Mouse (Mus musculus) MEL (cell line): ENCODE results near the gene Bach2. TPM values are rescaled to one million over a fixed set of nuclear protein-coding genes. Genes with fewer than 3 reads are reported as not detected.

ENCODE experiments used
- DNase-seq: peaks from one replicate; pipeline ENCODE4 v3.0.0; 2011; ENCODE audit warnings: low read depth, low spot score
- H3K27ac ChIP-seq: 2 replicates; pipeline ENCODE4 v1.5.1; 2012; ENCODE audit warnings: low read depth, mild to moderate bottlenecking, control low read depth, low read length, moderate library complexity; ENCODE audit not compliant: control insufficient read depth
- H3K27me3 ChIP-seq, 2 experiments: fragments of 150-350 bp in 1 of 2; sonication (generic) in 1 of 2; 2 replicates each; pipeline ENCODE4 v1.6.1; 2012; ENCODE audit warnings: low read length in 2 of 2, mild to moderate bottlenecking in 2 of 2, improper control_type of control experiment in 1 of 2, moderate library complexity in 1 of 2; ENCODE audit not compliant: insufficient read depth in 2 of 2, control insufficient read depth in 1 of 2
- H3K36me3 ChIP-seq, 2 experiments: 2 replicates each; pipeline ENCODE4 v1.6.1; 2012 to 2014; ENCODE audit warnings: low read length in 2 of 2, improper control_type of control experiment in 1 of 2, inconsistent platforms in 1 of 2, mild to moderate bottlenecking in 1 of 2; ENCODE audit not compliant: insufficient read depth in 2 of 2, control insufficient read depth in 1 of 2
- H3K4me1 ChIP-seq, 2 experiments: fragments of 150-350 bp in 1 of 2; sonication (generic) in 1 of 2; 2 replicates each; pipeline ENCODE4 v1.6.1; 2012; ENCODE audit warnings: low read length in 2 of 2, improper control_type of control experiment in 1 of 2, mild to moderate bottlenecking in 1 of 2; ENCODE audit not compliant: insufficient read depth in 2 of 2, control insufficient read depth in 1 of 2
- H3K4me3 ChIP-seq, 2 experiments: fragments of 150-350 bp in 1 of 2; sonication (generic) in 1 of 2; 2 replicates each; pipeline ENCODE4 v1.5.1; 2012; ENCODE audit warnings: low read depth in 2 of 2, low read length in 2 of 2, mild to moderate bottlenecking in 2 of 2, moderate library complexity in 2 of 2, control low read depth in 1 of 2, improper control_type of control experiment in 1 of 2; ENCODE audit not compliant: control insufficient read depth in 1 of 2, insufficient read depth in 1 of 2
- H3K79me2 ChIP-seq: 2 replicates; pipeline ENCODE4 v1.6.1; 2012; ENCODE audit warnings: mild to moderate bottlenecking, low read length, moderate library complexity; ENCODE audit not compliant: control insufficient read depth, poor library complexity, insufficient read depth
- H3K9ac ChIP-seq: 2 replicates; pipeline ENCODE4 v1.6.1; 2012; ENCODE audit warnings: low read depth, mild to moderate bottlenecking, control low read depth, low read length, moderate library complexity; ENCODE audit not compliant: control insufficient read depth, poor library complexity, severe bottlenecking
- H3K9me3 ChIP-seq: fragments of 150-350 bp; sonication (generic); replicated peaks from 2 replicates; pipeline ENCODE4 v1.6.1; 2012; ENCODE audit warnings: mild to moderate bottlenecking, low read length, improper control_type of control experiment, moderate library complexity; ENCODE audit not compliant: insufficient read depth
- CHD1 ChIP-seq: IDR thresholded peaks from 2 replicates; pipeline ENCODE4 v1.6.1; 2012; ENCODE audit warnings: low read depth, mild to moderate bottlenecking, inconsistent platforms, low read length, improper control_type of control experiment
- CTCF ChIP-seq, 3 experiments: IDR thresholded peaks in 2 of 3; conservative IDR thresholded peaks in 1 of 3; 2 replicates each; pipeline ENCODE4 v1.5.1; 2011 to 2012; ENCODE audit warnings: low read length in 3 of 3, low read depth in 2 of 3, mild to moderate bottlenecking in 2 of 3, improper control_type of control experiment in 1 of 3, inconsistent platforms in 1 of 3, mixed read lengths in 1 of 3, moderate library complexity in 1 of 3; ENCODE audit not compliant: control insufficient read depth in 1 of 3, insufficient read depth in 1 of 3, poor library complexity in 1 of 3, severe bottlenecking in 1 of 3
- E2F4 ChIP-seq: IDR thresholded peaks from 2 replicates; pipeline ENCODE4 v1.6.1; 2011; ENCODE audit warnings: low read depth, low read length, improper control_type of control experiment, borderline replicate concordance
- ELF1 ChIP-seq: IDR thresholded peaks from 2 replicates; pipeline ENCODE4 v1.6.1; 2014; ENCODE audit warnings: low read depth, mild to moderate bottlenecking, inconsistent platforms, low read length, improper control_type of control experiment, moderate library complexity
- EP300 ChIP-seq, 2 experiments: IDR thresholded peaks; 2 replicates each; pipeline ENCODE4 v1.6.1; 2011; ENCODE audit warnings: improper control_type of control experiment in 2 of 2, low read length in 2 of 2, low read depth in 1 of 2, mild to moderate bottlenecking in 1 of 2
- ETS1 ChIP-seq: IDR thresholded peaks from 2 replicates; pipeline ENCODE4 v1.6.1; 2012; ENCODE audit warnings: low read depth, mild to moderate bottlenecking, inconsistent platforms, low read length, improper control_type of control experiment, moderate library complexity
- GATA1 ChIP-seq: IDR thresholded peaks from 2 replicates; pipeline ENCODE4 v1.6.1; 2011; ENCODE audit warnings: low read depth, low read length, improper control_type of control experiment
- MAX ChIP-seq: IDR thresholded peaks from 2 replicates; pipeline ENCODE4 v1.6.1; 2011; ENCODE audit warnings: low read length, improper control_type of control experiment
- MAZ ChIP-seq: IDR thresholded peaks from 2 replicates; pipeline ENCODE4 v1.6.1; 2012; ENCODE audit warnings: low read depth, mild to moderate bottlenecking, inconsistent platforms, low read length, improper control_type of control experiment
- MYC ChIP-seq: IDR thresholded peaks from 2 replicates; pipeline ENCODE4 v1.6.1; 2011; ENCODE audit warnings: low read depth, mild to moderate bottlenecking, low read length, improper control_type of control experiment, moderate library complexity
- NELFE ChIP-seq: IDR thresholded peaks from 2 replicates; pipeline ENCODE4 v1.6.1; 2011; ENCODE audit warnings: low read depth, low read length, improper control_type of control experiment
- NRF1 ChIP-seq: IDR thresholded peaks from 2 replicates; pipeline ENCODE4 v1.6.1; 2014; ENCODE audit warnings: low read depth, mild to moderate bottlenecking, inconsistent platforms, low read length, improper control_type of control experiment, moderate library complexity; ENCODE audit not compliant: poor library complexity, insufficient read depth, severe bottlenecking
- POLR2A ChIP-seq, 2 experiments: IDR thresholded peaks; 2 replicates each; pipeline ENCODE4 v1.6.1; 2011 to 2012; ENCODE audit warnings: low read length in 2 of 2, mild to moderate bottlenecking in 2 of 2, control low read depth in 1 of 2, improper control_type of control experiment in 1 of 2, low read depth in 1 of 2, moderate library complexity in 1 of 2; ENCODE audit not compliant: control insufficient read depth in 1 of 2, insufficient read depth in 1 of 2, poor library complexity in 1 of 2
- POLR2AphosphoS2 ChIP-seq: IDR thresholded peaks from 2 replicates; pipeline ENCODE4 v1.6.1; 2011; ENCODE audit warnings: low read length, improper control_type of control experiment
- POLR2AphosphoS5 ChIP-seq: IDR thresholded peaks from 2 replicates; pipeline ENCODE4 v1.6.1; 2012; ENCODE audit warnings: low read depth, borderline replicate concordance, mild to moderate bottlenecking, inconsistent platforms, low read length, moderate library complexity, mixed read lengths
- RAD21 ChIP-seq: IDR thresholded peaks from 2 replicates; pipeline ENCODE4 v1.6.1; 2011; ENCODE audit warnings: mild to moderate bottlenecking, low read depth, low read length, improper control_type of control experiment
- SMC3 ChIP-seq: IDR thresholded peaks from 2 replicates; pipeline ENCODE4 v1.6.1; 2011; ENCODE audit warnings: low read depth, low read length, improper control_type of control experiment
- TAL1 ChIP-seq: IDR thresholded peaks from 2 replicates; pipeline ENCODE4 v1.6.1; 2012; ENCODE audit warnings: mild to moderate bottlenecking, inconsistent platforms, low read length, moderate library complexity, mixed read lengths
- TCF12 ChIP-seq: IDR thresholded peaks from 2 replicates; pipeline ENCODE4 v1.6.1; 2014; ENCODE audit warnings: low read depth, mild to moderate bottlenecking, inconsistent platforms, low read length, improper control_type of control experiment, moderate library complexity
- USF1 ChIP-seq: IDR thresholded peaks from 2 replicates; pipeline ENCODE4 v1.6.1; 2014; ENCODE audit warnings: low read depth, mild to moderate bottlenecking, inconsistent platforms, low read length, improper control_type of control experiment, moderate library complexity
- ZMIZ1 ChIP-seq: IDR thresholded peaks from 2 replicates; pipeline ENCODE4 v1.6.1; 2012; ENCODE audit warnings: low read depth, mild to moderate bottlenecking, inconsistent platforms, low read length, improper control_type of control experiment, moderate library complexity
- polyA plus RNA-seq, 2 experiments: library from polyadenylated mRNA; stranded (reverse) in 1 of 2; unstranded in 1 of 2; fragments of >175 nt in 1 of 2; fragments of >200 nt in 1 of 2; gene quantifications; 2 replicates each; pipeline versions ENCODE4 v1.2.1 to v1.2.4; 2012; ENCODE audit warnings: low replicate concordance in 2 of 2, low read depth in 1 of 2; ENCODE audit not compliant: insufficient read length in 2 of 2, insufficient read depth in 1 of 2, missing spikeins in 1 of 2
- total RNA-seq: library from RNA; depleted of rRNA; stranded (reverse); fragments of 300-350 nt; gene quantifications from 2 replicates; pipeline ENCODE4 v1.2.3, GENCODE M21; 2012

Bach2 gene
- total and polyA plus RNA-seq, 3 experiments = 0.04 TPM; not detected in 2

DNA sequence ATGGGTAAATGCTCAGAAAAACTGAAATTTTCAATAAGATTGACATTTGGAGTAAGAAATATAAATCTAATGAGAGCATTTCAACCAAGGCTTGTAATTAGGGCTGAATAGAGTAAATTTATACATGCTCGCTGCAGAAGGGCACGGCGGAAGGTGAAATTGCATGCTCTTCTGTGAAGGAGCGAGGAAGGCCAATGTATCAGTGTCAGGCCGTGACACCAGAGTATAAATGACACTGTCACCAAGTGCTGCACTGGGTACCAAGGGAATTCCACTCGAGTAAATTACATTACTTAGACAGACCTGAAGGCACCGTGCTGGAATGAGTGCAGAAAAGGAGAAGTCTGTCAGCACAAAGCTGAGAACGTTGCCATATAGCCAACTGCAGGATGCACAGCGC is 190.1 kb downstream of the Bach2 start:
- H3K79me2 ChIP-seq = no peaks in the 10 kb centered on the region
- H3K4me3 ChIP-seq = no peak overlapping the region
- H3K36me3 ChIP-seq = no peaks in the 10 kb centered on the region
- H3K9me3 ChIP-seq = no peaks in the 10 kb centered on the region
- H3K4me1 ChIP-seq = no peaks in the 10 kb centered on the region
- no peak overlapping the region for H3K27ac ChIP-seq
- peaks cover 0 to 2% of the 10 kb centered on the region in 2 experiments; a peak in 2 of 4 replicates for H3K27me3 ChIP-seq
- DNase-seq = no peak
- no peak overlapping the region for H3K9ac ChIP-seq
- no peak for TF ChIP-seq CHD1
- no peak for TF ChIP-seq GATA1
- no peak for TF ChIP-seq POLR2AphosphoS5
- no peak for TF ChIP-seq MAX
- TF ChIP-seq TCF12 = no peak
- TF ChIP-seq ZMIZ1 = no peak
- no peak for TF ChIP-seq MAZ
- TF ChIP-seq, all 39 proteins: peak for 0

DNA sequence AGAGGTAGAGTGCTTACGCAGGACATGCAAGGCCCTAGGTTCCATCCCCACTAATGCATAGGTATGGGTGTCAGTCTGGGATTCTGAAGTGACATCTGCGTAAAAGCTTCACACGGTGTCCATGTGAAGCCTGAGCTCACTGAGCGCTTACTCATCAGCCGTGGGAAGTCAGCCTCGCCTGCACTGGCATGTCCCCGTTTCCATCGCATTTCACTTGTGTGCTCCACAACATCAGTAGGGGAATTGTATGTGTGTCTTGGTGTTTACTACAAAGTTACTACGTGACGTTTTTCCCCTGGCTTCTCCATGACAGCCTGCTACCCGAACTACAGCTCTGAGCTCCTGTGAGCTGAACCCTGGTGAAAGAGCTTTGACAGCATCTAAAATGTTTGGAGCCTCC is 191.5 kb downstream of the Bach2 start:
- H3K27ac ChIP-seq = no peak overlapping the region
- no peak overlapping the region for H3K9ac ChIP-seq
- H3K4me3 ChIP-seq = no peak overlapping the region
- DNase-seq = no peak
- H3K27me3 ChIP-seq = no peaks in the 10 kb centered on the region; a peak in 1 of 4 replicates
- no peaks in the 10 kb centered on the region for H3K4me1 ChIP-seq
- H3K36me3 ChIP-seq = no peaks in the 10 kb centered on the region
- no peaks in the 10 kb centered on the region for H3K79me2 ChIP-seq
- H3K9me3 ChIP-seq = no peaks in the 10 kb centered on the region
- TF ChIP-seq POLR2AphosphoS5 (no peak), NRF1 (no peak), ZMIZ1 (no peak), MYC (no peak), POLR2A (IDR thresholded peaks at IDR 0.05; ENCODE audit: control insufficient read depth in 1 of 2, insufficient read depth in 1 of 2, low read depth in 1 of 2, low read length in 2 of 2, poor library complexity in 1 of 2) (no peak), NELFE (no peak), POLR2AphosphoS2 (no peak), TAL1 (no peak), SMC3 (no peak), CTCF (IDR thresholded peaks at IDR 0.05 in 2 of 3, conservative IDR thresholded peaks at IDR 0.05 in 1 of 3; ENCODE audit: control insufficient read depth in 1 of 3, insufficient read depth in 1 of 3, low read depth in 2 of 3, low read length in 3 of 3, poor library complexity in 1 of 3, severe bottlenecking in 1 of 3) (no peak), MAZ (no peak), E2F4 (no peak), USF1 (no peak), ELF1 (no peak), RAD21 (no peak), EP300 (IDR thresholded peaks at IDR 0.05; ENCODE audit: low read depth in 1 of 2, low read length in 2 of 2) (no peak), ETS1 (no peak)
- TF ChIP-seq, all 39 proteins: peak for 0
